Mouse (Mus musculus): ENCODE results near the gene Fabp1. TPM values are rescaled to one million over a fixed set of nuclear protein-coding genes. Genes with fewer than 3 reads are reported as not detected.

Gene Fabp1
- polyA plus RNA-seq (2014; fragmentation: Nextera tagmentation; extraction: Ambion mirVana), result not detected in 2 replicates

DNA sequence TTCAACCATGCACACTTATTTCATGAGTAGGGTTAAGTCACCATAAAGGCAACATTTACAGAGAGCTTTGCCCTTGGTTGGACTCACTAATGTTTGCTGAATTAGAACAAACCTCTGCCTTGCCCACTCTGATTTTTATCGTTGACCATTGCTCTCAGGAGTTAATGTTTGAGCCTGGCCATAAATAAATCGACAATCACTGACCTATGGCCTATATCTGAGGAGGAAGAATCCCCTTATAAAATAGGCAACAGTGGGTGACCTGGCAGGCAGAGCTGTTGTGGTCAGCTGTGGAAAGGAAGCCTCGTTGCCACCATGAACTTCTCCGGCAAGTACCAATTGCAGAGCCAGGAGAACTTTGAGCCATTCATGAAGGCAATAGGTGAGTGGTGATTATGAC lies at the start of gene Fabp1:
Fabp1 (plus strand) TSS at position 216 of the 400 bp plus-strand sequence.
- Histone ChIP-seq H3K9me3 (replicated peaks; ENCODE audit: control insufficient read depth, low read length) (no peaks in the 10 kb centered on the region), H3K9ac (replicated peaks; ENCODE audit: low read length) (no peak within 1 kb of the TSS), H3K4me3 (ENCODE audit: low read depth, low read length) (no peak within 1 kb of the TSS), H3K4me1 (ENCODE audit: control insufficient read depth, insufficient read depth, low read length) (no peaks in the 10 kb centered on the region), H3K27ac (replicated peaks; ENCODE audit: low read depth, low read length) (no peak within 1 kb of the TSS), H3K27me3 (ENCODE audit: control insufficient read depth, insufficient read depth, low read length) (no peaks in the 10 kb centered on the region), H3K4me2 (ENCODE audit: low read depth, low read length) (no peak within 1 kb of the TSS), H3K36me3 (replicated peaks; ENCODE audit: control insufficient read depth, insufficient read depth, low read depth, low read length) (no peaks in the 10 kb centered on the region)
- 91% methylated on average over 4 of the region's 4 CpGs for WGBS
- ATAC-seq (replicated peaks; ENCODE audit: insufficient number of reproducible peaks, low FRiP score, low TSS enrichment, low read depth) (no peak), DNase-seq (ENCODE audit: low spot score) (no peak)

GRCm38 (mm10) chr6:71151098-71151497 lies 48.5 kb upstream of the Fabp1 start:
- WGBS, result 41% methylated on average over 10 of the region's 10 CpGs
- Histone ChIP-seq H3K4me3 (ENCODE audit: low read depth, low read length) (no peak overlapping the region), H3K9ac (replicated peaks; ENCODE audit: low read length) (no peak overlapping the region; the same call in 1 of the 2 replicates), H3K36me3 (replicated peaks; ENCODE audit: control insufficient read depth, insufficient read depth, low read depth, low read length) (no peaks in the 10 kb centered on the region), H3K27ac (replicated peaks; ENCODE audit: low read depth, low read length) (no peak overlapping the region), H3K9me3 (replicated peaks; ENCODE audit: control insufficient read depth, low read length) (no peaks in the 10 kb centered on the region), H3K27me3 (ENCODE audit: control insufficient read depth, insufficient read depth, low read length) (no peaks in the 10 kb centered on the region), H3K4me1 (ENCODE audit: control insufficient read depth, insufficient read depth, low read length) (no peaks in the 10 kb centered on the region), H3K4me2 (ENCODE audit: low read depth, low read length) (no peak overlapping the region)
- no peak for ATAC-seq (replicated peaks; ENCODE audit: insufficient number of reproducible peaks, low FRiP score, low TSS enrichment, low read depth)
- DNase-seq (ENCODE audit: low spot score), result no peak

- H3K27me3 ChIP-seq (ENCODE audit: control insufficient read depth, insufficient read depth, low read length), result no peaks in the 10 kb centered on the region
- no peak overlapping the region for H3K9ac ChIP-seq (replicated peaks; ENCODE audit: low read length)
- no peaks in the 10 kb centered on the region for H3K9me3 ChIP-seq (replicated peaks; ENCODE audit: control insufficient read depth, low read length)
- no peak overlapping the region for H3K27ac ChIP-seq (replicated peaks; ENCODE audit: low read depth, low read length)
- H3K36me3 ChIP-seq (replicated peaks; ENCODE audit: control insufficient read depth, insufficient read depth, low read depth, low read length), result no peaks in the 10 kb centered on the region
- H3K4me3 ChIP-seq (ENCODE audit: low read depth, low read length), result no peak overlapping the region
- no peak for ATAC-seq (replicated peaks; ENCODE audit: insufficient number of reproducible peaks, low FRiP score, low TSS enrichment, low read depth)
- no peak overlapping the region for H3K4me2 ChIP-seq (ENCODE audit: low read depth, low read length)
- H3K4me1 ChIP-seq (ENCODE audit: control insufficient read depth, insufficient read depth, low read length), result no peaks in the 10 kb centered on the region
- WGBS, result 94% methylated on average over 4 of the region's 4 CpGs
- no peak for DNase-seq (ENCODE audit: low spot score)
These were observed 46.1 kb upstream of the Fabp1 start for GRCm38 (mm10) chr6:71153486-71153885.

GRCm38 (mm10) chr6:71154861-71155260 lies 44.8 kb upstream of the Fabp1 start:
- no peaks in the 10 kb centered on the region for H3K36me3 ChIP-seq (replicated peaks; ENCODE audit: control insufficient read depth, insufficient read depth, low read depth, low read length)
- no peak overlapping the region for H3K9ac ChIP-seq (replicated peaks; ENCODE audit: low read length)
- WGBS, result 84% methylated on average over 6 of the region's 6 CpGs
- no peak overlapping the region for H3K27ac ChIP-seq (replicated peaks; ENCODE audit: low read depth, low read length)
- no peaks in the 10 kb centered on the region for H3K4me1 ChIP-seq (ENCODE audit: control insufficient read depth, insufficient read depth, low read length)
- no peaks in the 10 kb centered on the region for H3K9me3 ChIP-seq (replicated peaks; ENCODE audit: control insufficient read depth, low read length)
- H3K27me3 ChIP-seq (ENCODE audit: control insufficient read depth, insufficient read depth, low read length), result no peaks in the 10 kb centered on the region
- H3K4me2 ChIP-seq (ENCODE audit: low read depth, low read length), result no peak overlapping the region
- H3K4me3 ChIP-seq (ENCODE audit: low read depth, low read length), result no peak overlapping the region
- ATAC-seq (replicated peaks; ENCODE audit: insufficient number of reproducible peaks, low FRiP score, low TSS enrichment, low read depth), result no peak
- DNase-seq (ENCODE audit: low spot score), result no peak

DNA sequence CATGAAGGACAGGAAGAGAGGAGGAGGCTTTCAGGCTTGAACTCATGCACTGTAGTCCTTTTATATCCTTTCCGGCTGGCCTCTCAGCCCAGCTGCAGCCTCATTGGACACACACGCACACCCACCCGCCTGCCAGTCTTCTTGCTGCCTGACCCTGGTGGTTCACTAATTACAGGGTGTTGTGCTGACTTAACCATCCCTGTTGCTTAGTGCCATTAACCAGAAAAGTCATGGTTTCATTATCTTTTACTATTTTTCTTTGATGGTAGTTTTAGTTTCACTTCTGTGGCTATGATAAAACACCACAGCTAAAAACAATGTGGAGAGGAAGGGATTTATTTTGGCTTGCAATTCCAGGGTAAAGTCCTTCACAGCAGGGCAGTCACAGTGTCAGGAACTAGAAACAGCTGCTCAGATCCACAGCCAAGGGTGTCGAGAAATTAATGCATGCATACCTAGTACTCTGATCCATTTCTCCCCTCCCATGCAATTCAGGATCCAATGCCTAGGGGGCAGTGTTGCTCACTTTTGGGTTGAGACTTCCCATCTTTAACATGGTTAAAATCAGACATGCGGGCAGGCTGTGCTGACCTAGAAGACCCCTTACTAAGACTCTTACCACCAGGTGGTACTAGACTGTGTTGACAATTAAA lies 42.8 kb upstream of the Fabp1 start:
- Histone ChIP-seq H3K4me2 (ENCODE audit: low read depth, low read length) (no peak overlapping the region), H3K9me3 (replicated peaks; ENCODE audit: control insufficient read depth, low read length) (no peaks in the 10 kb centered on the region), H3K27ac (replicated peaks; ENCODE audit: low read depth, low read length) (no peak overlapping the region), H3K9ac (replicated peaks; ENCODE audit: low read length) (no peak overlapping the region), H3K36me3 (replicated peaks; ENCODE audit: control insufficient read depth, insufficient read depth, low read depth, low read length) (no peaks in the 10 kb centered on the region), H3K4me1 (ENCODE audit: control insufficient read depth, insufficient read depth, low read length) (no peaks in the 10 kb centered on the region), H3K27me3 (ENCODE audit: control insufficient read depth, insufficient read depth, low read length) (no peaks in the 10 kb centered on the region), H3K4me3 (ENCODE audit: low read depth, low read length) (no peak overlapping the region)
- ATAC-seq (replicated peaks; ENCODE audit: insufficient number of reproducible peaks, low FRiP score, low TSS enrichment, low read depth) (no peak), DNase-seq (ENCODE audit: low spot score) (peak; percentile 52)
- WGBS, result 79% methylated on average over 5 of the region's 5 CpGs

- Histone ChIP-seq H3K4me3 (ENCODE audit: low read depth, low read length) (no peak overlapping the region), H3K36me3 (replicated peaks; ENCODE audit: control insufficient read depth, insufficient read depth, low read depth, low read length) (no peaks in the 10 kb centered on the region), H3K4me2 (ENCODE audit: low read depth, low read length) (no peak overlapping the region), H3K9ac (replicated peaks; ENCODE audit: low read length) (no peak overlapping the region), H3K27ac (replicated peaks; ENCODE audit: low read depth, low read length) (no peak overlapping the region), H3K9me3 (replicated peaks; ENCODE audit: control insufficient read depth, low read length) (no peaks in the 10 kb centered on the region), H3K27me3 (ENCODE audit: control insufficient read depth, insufficient read depth, low read length) (no peaks in the 10 kb centered on the region), H3K4me1 (ENCODE audit: control insufficient read depth, insufficient read depth, low read length) (no peaks in the 10 kb centered on the region)
- no peak for ATAC-seq (replicated peaks; ENCODE audit: insufficient number of reproducible peaks, low FRiP score, low TSS enrichment, low read depth)
- WGBS, result 79% methylated on average over 7 of the region's 7 CpGs
- DNase-seq (ENCODE audit: low spot score), result no peak
These were observed 38.3 kb upstream of the Fabp1 start for GRCm38 (mm10) chr6:71161290-71161689.

- no peaks in the 10 kb centered on the region for H3K4me1 ChIP-seq (ENCODE audit: control insufficient read depth, insufficient read depth, low read length)
- H3K27ac ChIP-seq (replicated peaks; ENCODE audit: low read depth, low read length), result no peak overlapping the region
- H3K9ac ChIP-seq (replicated peaks; ENCODE audit: low read length), result no peak overlapping the region
- H3K36me3 ChIP-seq (replicated peaks; ENCODE audit: control insufficient read depth, insufficient read depth, low read depth, low read length), result no peaks in the 10 kb centered on the region
- H3K4me2 ChIP-seq (ENCODE audit: low read depth, low read length), result no peak overlapping the region
- ATAC-seq (replicated peaks; ENCODE audit: insufficient number of reproducible peaks, low FRiP score, low TSS enrichment, low read depth) (no peak), DNase-seq (ENCODE audit: low spot score) (no peak)
- no peaks in the 10 kb centered on the region for H3K9me3 ChIP-seq (replicated peaks; ENCODE audit: control insufficient read depth, low read length)
- H3K27me3 ChIP-seq (ENCODE audit: control insufficient read depth, insufficient read depth, low read length), result no peaks in the 10 kb centered on the region
- WGBS, result 75% methylated on average over 4 of the region's 4 CpGs
- no peak overlapping the region for H3K4me3 ChIP-seq (ENCODE audit: low read depth, low read length)
These were observed 37.4 kb upstream of the Fabp1 start for GRCm38 (mm10) chr6:71162269-71162668.

DNA sequence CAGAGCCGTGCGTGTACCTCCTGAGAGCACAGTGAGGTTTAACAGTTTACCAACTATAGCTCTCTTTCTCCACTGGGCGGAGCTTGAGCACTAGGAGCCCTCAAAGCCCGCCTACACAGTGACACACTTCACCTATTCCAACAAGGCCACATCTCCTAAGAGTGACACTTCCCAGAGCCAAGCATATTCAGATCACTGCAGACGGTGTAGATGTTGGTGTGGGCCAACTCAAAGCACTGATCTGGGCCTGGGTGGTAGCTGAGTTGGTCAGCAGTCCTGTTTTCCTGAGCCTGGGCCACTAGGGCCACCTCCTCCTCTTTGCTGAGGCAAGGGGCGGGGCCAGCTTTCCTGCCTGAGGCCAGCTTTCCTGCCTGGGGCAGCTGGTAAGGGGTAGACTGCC lies 35.2 kb upstream of the Fabp1 start:
- Histone ChIP-seq H3K4me1 (ENCODE audit: control insufficient read depth, insufficient read depth, low read length) (no peaks in the 10 kb centered on the region), H3K27ac (replicated peaks; ENCODE audit: low read depth, low read length) (no peak overlapping the region), H3K9ac (replicated peaks; ENCODE audit: low read length) (no peak overlapping the region), H3K4me3 (ENCODE audit: low read depth, low read length) (no peak overlapping the region), H3K27me3 (ENCODE audit: control insufficient read depth, insufficient read depth, low read length) (no peaks in the 10 kb centered on the region), H3K36me3 (replicated peaks; ENCODE audit: control insufficient read depth, insufficient read depth, low read depth, low read length) (no peaks in the 10 kb centered on the region), H3K9me3 (replicated peaks; ENCODE audit: control insufficient read depth, low read length) (no peaks in the 10 kb centered on the region), H3K4me2 (ENCODE audit: low read depth, low read length) (no peak overlapping the region)
- 33% methylated on average over 6 of the region's 6 CpGs for WGBS
- DNase-seq (ENCODE audit: low spot score) (no peak), ATAC-seq (replicated peaks; ENCODE audit: insufficient number of reproducible peaks, low FRiP score, low TSS enrichment, low read depth) (peak; percentile 48)

Data from embryonic facial prominence, embryonic 11.5 days (tissue).